Mouse (Mus musculus): ENCODE measurements at regions not wholly inside any gene's neighbourhood (a gene's known extent, or its start where the extent isn't known, plus 50 kb on each side); places are given as distances from the start of the nearest gene placed in this dataset.
A peak's percentile ranks its signal among the peaks of the same experiment; 100 is the strongest.

GRCm38 (mm10) chr7:111366951-111367653 lies 284.3 kb upstream of the Eif4g2 start:
- TF ChIP-seq POLR2A (IDR thresholded peaks at IDR 0.05; ENCODE audit: insufficient read length, low read depth) (no peak), USF1 (IDR thresholded peaks at IDR 0.05; ENCODE audit: low read depth) (no peak), MAX (IDR thresholded peaks at IDR 0.05; ENCODE audit: low read depth) (no peak), POLR2AphosphoS2 (IDR thresholded peaks at IDR 0.05; ENCODE audit: insufficient read length, low read depth) (no peak), MYOG (IDR thresholded peaks at IDR 0.05; ENCODE audit: control insufficient read depth in 1 of 3, insufficient read depth in 1 of 3, insufficient read length in 2 of 3, low read depth in 2 of 3) (no peak), E2F4 (IDR thresholded peaks at IDR 0.05; ENCODE audit: insufficient read depth) (no peak), SRF (IDR thresholded peaks at IDR 0.05; ENCODE audit: control insufficient read depth, insufficient read length, low read depth) (peak; percentile 30), TCF12 (IDR thresholded peaks at IDR 0.05; ENCODE audit: insufficient read depth, poor library complexity, severe bottlenecking) (peak; percentile 11), REST (IDR thresholded peaks at IDR 0.05; ENCODE audit: insufficient read depth, insufficient read length) (no peak), TCF3 (IDR thresholded peaks at IDR 0.05; ENCODE audit: insufficient read length, low read depth) (no peak)

All from myocyte (in vitro differentiated cells).